ENCODE assay signal across 14 mouse cellular contexts in genomic region chr5:113146656-113147055, GRCm38 (mm10).
"Had no signal": no experiment of that assay in that cellular context is flagged by ENCODE, and none has a peak within 500 bp of the region (broad histone marks: within the 10 kb centered on the region; RNA-seq: fewer than 3 reads in every experiment).

No protein-coding gene starts in this region.

- H3K27me3 ChIP-seq: limb, embryonic 13.5 days; liver, embryonic 15.5 days; lung, embryonic 15.5 days; neural tube, embryonic 15.5 days had no signal

- H3K9ac ChIP-seq: limb, embryonic 13.5 days; liver, embryonic 15.5 days; lung, embryonic 15.5 days; neural tube, embryonic 15.5 days had no signal

- H3K4me2 ChIP-seq: limb, embryonic 13.5 days; liver, embryonic 11.5 days; liver, embryonic 15.5 days; lung, embryonic 15.5 days; neural tube, embryonic 15.5 days had no signal

- H3K9me3 ChIP-seq: limb, embryonic 13.5 days; liver, embryonic 15.5 days; lung, embryonic 15.5 days; midbrain, embryonic 10.5 days; neural tube, embryonic 15.5 days had no signal

- H3K4me3 ChIP-seq: limb, embryonic 13.5 days; liver, embryonic 15.5 days; lung, embryonic 15.5 days; midbrain, embryonic 10.5 days; myocyte; neural tube, embryonic 15.5 days had no signal

- DNase-seq: kidney, adult 8-10 months; kidney, postnatal 25 days; lung, postnatal 4 days; midbrain, embryonic 14.5 days; right cerebral cortex, adult 18-20 months; right cerebral cortex, postnatal 25 days; thymus, postnatal 36 days had no signal

- H3K27ac ChIP-seq: limb, embryonic 13.5 days; liver, embryonic 15.5 days; lung, embryonic 15.5 days; midbrain, embryonic 10.5 days; neural tube, embryonic 15.5 days had no signal

- H3K36me3 ChIP-seq: limb, embryonic 13.5 days; liver, embryonic 15.5 days; lung, embryonic 15.5 days; midbrain, embryonic 10.5 days; neural tube, embryonic 15.5 days had no signal
